Mouse (Mus musculus): ENCODE measurements around the gene Cnot10. TPM values are rescaled to one million over a fixed set of nuclear protein-coding genes. Genes with fewer than 3 reads are reported as not detected.
A peak's percentile ranks its signal among the peaks of the same experiment; 100 is the strongest.
"Not testable (repeated sequence)": the region's sequence is repeated elsewhere in the genome, so short reads cannot be mapped to it uniquely, and the experiment has no call there.

The Cnot10 gene
- total RNA-seq, 4 experiments from 2014 or later, result 42.5 to 51.1 (median 44.4) TPM

GRCm38 (mm10) chr9:114649371-114649770 is 9.4 kb upstream of the Cnot10 start:
- no peak for DNase-seq

- DNase-seq, result not testable (repeated sequence)
Measured at GRCm38 (mm10) chr9:114648472-114648871, 8.5 kb upstream of the Cnot10 start.

- DNase-seq, result no peak
Measured at GRCm38 (mm10) chr9:114647506-114648432, 7.8 kb upstream of the Cnot10 start.

- no peak for DNase-seq
Measured at GRCm38 (mm10) chr9:114646556-114647505, 6.8 kb upstream of the Cnot10 start.

GRCm38 (mm10) chr9:114639186-114639748 is 717 bp downstream of the Cnot10 start:
- no peak for DNase-seq

GRCm38 (mm10) chr9:114636751-114637150 is 3.2 kb downstream of the Cnot10 start:
- no peak for DNase-seq

GRCm38 (mm10) chr9:114636150-114636549 is 3.8 kb downstream of the Cnot10 start:
- DNase-seq, result no peak

GRCm38 (mm10) chr9:114632331-114632730 is 7.7 kb downstream of the Cnot10 start:
- DNase-seq, result no peak

GRCm38 (mm10) chr9:114626726-114627125 is 13.3 kb downstream of the Cnot10 start:
- no peak for DNase-seq

- no peak for DNase-seq
Measured at GRCm38 (mm10) chr9:114624178-114624577, 15.8 kb downstream of the Cnot10 start.

GRCm38 (mm10) chr9:114621149-114621548 is 18.8 kb downstream of the Cnot10 start:
- DNase-seq, result no peak

GRCm38 (mm10) chr9:114614176-114614953 is 25.6 kb downstream of the Cnot10 start:
- no peak for DNase-seq

GRCm38 (mm10) chr9:114613026-114613425 is 27.0 kb downstream of the Cnot10 start:
- no peak for DNase-seq

- no peak for DNase-seq
Measured at GRCm38 (mm10) chr9:114612566-114612965, 27.4 kb downstream of the Cnot10 start.

- no peak for DNase-seq
Measured at GRCm38 (mm10) chr9:114610266-114610665, 29.7 kb downstream of the Cnot10 start.

GRCm38 (mm10) chr9:114603876-114604540 is 36.0 kb downstream of the Cnot10 start:
- DNase-seq, result no peak

- DNase-seq, result no peak
Measured at GRCm38 (mm10) chr9:114601096-114601495, 38.9 kb downstream of the Cnot10 start.

- DNase-seq, result no peak
Measured at GRCm38 (mm10) chr9:114585017-114585345, 55.0 kb downstream of the Cnot10 start.

- no peak for DNase-seq
Measured at GRCm38 (mm10) chr9:114584183-114585016, 55.6 kb downstream of the Cnot10 start.

- DNase-seq, result peak; percentile 45
Measured at GRCm38 (mm10) chr9:114583812-114584182, 56.2 kb downstream of the Cnot10 start.

- DNase-seq, result no peak
Measured at GRCm38 (mm10) chr9:114578646-114579045, 61.3 kb downstream of the Cnot10 start.

Measured in adrenal gland, adult 8-10 months (tissue).